Mouse (Mus musculus): ENCODE data around the gene Sypl2.

- TF ChIP-seq POLR2AphosphoS5 (IDR thresholded peaks at IDR 0.05; ENCODE audit: borderline replicate concordance, low read depth, low read length) (no peak), CTCF (IDR thresholded peaks at IDR 0.05 in 2 of 3, conservative IDR thresholded peaks at IDR 0.05 in 1 of 3; ENCODE audit: control insufficient read depth in 1 of 3, insufficient read depth in 1 of 3, low read depth in 2 of 3, low read length in 3 of 3, poor library complexity in 1 of 3, severe bottlenecking in 1 of 3) (no peak)
Measured at GRCm38 (mm10) chr3:108226558-108227350, at the start of gene Sypl2.
